Mouse (Mus musculus): ENCODE measurements around the gene Qsox1.

GRCm38 (mm10) chr1:155820646-155821045, 8.0 kb upstream of the Qsox1 start:
- no peak for TF ChIP-seq GATA1 (IDR thresholded peaks at IDR 0.05; ENCODE audit: borderline replicate concordance, low read length)
- TF ChIP-seq FLI1 (IDR thresholded peaks at IDR 0.05; ENCODE audit: low read length) = no peak
